Mouse (Mus musculus) testis, adult 2 months (tissue): Measurements from ENCODE around the gene Olfr638. TPM values are rescaled to one million over a fixed set of nuclear protein-coding genes. Genes with fewer than 3 reads are reported as not detected.

Source experiments
- H3K27ac ChIP-seq: fragments of 200-500 bp; 2 replicates; pipeline ENCODE4 v1.5.1; 2012; ENCODE audit warnings: low read depth, low read length; ENCODE audit not compliant: control insufficient read depth, insufficient read depth
- H3K27me3 ChIP-seq: fragments of 200-500 bp; 2 replicates; pipeline ENCODE4 v1.6.1; 2012; ENCODE audit warnings: mild to moderate bottlenecking, low read length, moderate library complexity; ENCODE audit not compliant: control insufficient read depth, insufficient read depth
- H3K36me3 ChIP-seq: fragments of 200-500 bp; 2 replicates; pipeline ENCODE4 v1.6.1; 2012; ENCODE audit warnings: mild to moderate bottlenecking, low read length; ENCODE audit not compliant: control insufficient read depth, insufficient read depth
- H3K4me1 ChIP-seq: fragments of 200-500 bp; 2 replicates; pipeline ENCODE4 v1.6.1; 2012; ENCODE audit warnings: low read length; ENCODE audit not compliant: control insufficient read depth, insufficient read depth
- H3K4me3 ChIP-seq: fragments of 200-500 bp; 2 replicates; pipeline ENCODE4 v1.5.1; 2012; ENCODE audit warnings: low read depth, mild to moderate bottlenecking, low read length, moderate library complexity, mixed read lengths; ENCODE audit not compliant: control insufficient read depth
- CTCF ChIP-seq: fragments of 200-500 bp; IDR thresholded peaks from 2 replicates; pipeline ENCODE4 v1.5.1; 2012; ENCODE audit warnings: low read depth, mild to moderate bottlenecking, inconsistent platforms, low read length, moderate library complexity; ENCODE audit not compliant: control insufficient read depth, insufficient read depth, insufficient replicate concordance
- POLR2A ChIP-seq: fragments of 200-500 bp; IDR thresholded peaks from 2 replicates; pipeline ENCODE4 v1.6.1; 2012; ENCODE audit warnings: low read depth, mild to moderate bottlenecking, inconsistent platforms, low read length, moderate library complexity; ENCODE audit not compliant: control insufficient read depth
- polyA plus RNA-seq: library from polyadenylated mRNA; depleted of rRNA; stranded (reverse); fragments of >200 nt; gene quantifications from 2 replicates; pipeline ENCODE4 v1.2.3, GENCODE M21; 2012; rRNA removed

Gene Olfr638
- polyA plus RNA-seq, 1 experiment, result not detected

DNA sequence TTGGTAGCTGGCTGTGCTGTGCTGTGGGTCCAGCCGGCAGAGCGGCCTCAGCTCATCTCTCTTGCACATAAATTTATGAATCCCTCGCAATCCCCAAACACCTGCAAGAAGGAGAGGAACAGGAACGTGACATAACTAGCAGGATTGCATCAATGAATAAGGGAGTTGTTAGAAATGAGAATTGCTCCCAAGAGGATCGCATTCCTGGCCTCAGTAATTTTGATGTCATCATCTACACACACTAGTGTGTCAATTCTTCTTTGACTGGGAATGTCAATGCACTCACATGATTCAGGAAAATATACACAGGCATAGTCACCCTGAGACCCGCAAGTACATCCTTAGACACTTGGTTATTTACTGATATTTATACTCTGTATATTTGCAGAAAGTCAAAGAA is 26.9 kb downstream of the Olfr638 start, which contains the start of gene Olfr640:
Gene Olfr640 (minus strand): TSS at position 101 of the 400 bp plus-strand sequence.
- no peak within 1 kb of the TSS for H3K27ac ChIP-seq
- TF ChIP-seq POLR2A (no peak), CTCF (no peak)
- no peaks in the 10 kb centered on the region for H3K36me3 ChIP-seq
- no peak within 1 kb of the TSS for H3K4me3 ChIP-seq
- no peaks in the 10 kb centered on the region for H3K4me1 ChIP-seq
- no peaks in the 10 kb centered on the region for H3K27me3 ChIP-seq

- no peaks in the 10 kb centered on the region for H3K4me1 ChIP-seq
- TF ChIP-seq POLR2A (no peak), CTCF (no peak)
- no peak overlapping the region for H3K27ac ChIP-seq
- no peaks in the 10 kb centered on the region for H3K36me3 ChIP-seq
- H3K4me3 ChIP-seq, result no peak overlapping the region
- no peaks in the 10 kb centered on the region for H3K27me3 ChIP-seq
Measured at GRCm38 (mm10) chr7:104026978-104027377, 28.4 kb downstream of the Olfr638 start.

GRCm38 (mm10) chr7:104035145-104035544 is 36.6 kb downstream of the Olfr638 start, which contains the start of gene Olfr641:
TSS of gene Olfr641 (plus strand) at chr7:104035445.
- Histone ChIP-seq H3K4me1 (no peaks in the 10 kb centered on the region), H3K27me3 (no peaks in the 10 kb centered on the region), H3K4me3 (no peak within 1 kb of the TSS), H3K27ac (no peak within 1 kb of the TSS), H3K36me3 (no peaks in the 10 kb centered on the region)
- TF ChIP-seq CTCF, result no peak
- no peak for TF ChIP-seq POLR2A

DNA sequence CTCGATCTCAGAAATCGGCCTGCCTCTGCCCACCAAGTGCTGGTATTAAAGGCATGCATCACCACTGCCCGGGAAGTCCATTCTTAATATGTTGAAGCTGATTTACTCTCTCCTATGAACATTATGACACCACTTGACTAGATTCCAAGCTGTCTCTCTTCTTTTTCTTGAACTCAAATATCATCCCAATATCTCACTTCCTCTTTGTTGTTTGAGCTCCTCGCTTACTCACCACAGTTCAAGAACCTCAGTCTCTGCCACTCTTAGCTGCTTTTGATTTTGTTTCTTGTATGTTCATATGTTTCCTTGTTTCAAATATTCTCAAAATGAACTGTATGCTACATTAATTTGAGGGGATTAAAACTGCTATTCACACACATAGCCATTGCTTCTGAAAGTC is 52.2 kb downstream of the Olfr638 start:
- no peaks in the 10 kb centered on the region for H3K27me3 ChIP-seq
- no peaks in the 10 kb centered on the region for H3K4me1 ChIP-seq
- H3K27ac ChIP-seq, result no peak overlapping the region
- no peaks in the 10 kb centered on the region for H3K36me3 ChIP-seq
- no peak overlapping the region for H3K4me3 ChIP-seq
- TF ChIP-seq POLR2A (no peak), CTCF (no peak)

DNA sequence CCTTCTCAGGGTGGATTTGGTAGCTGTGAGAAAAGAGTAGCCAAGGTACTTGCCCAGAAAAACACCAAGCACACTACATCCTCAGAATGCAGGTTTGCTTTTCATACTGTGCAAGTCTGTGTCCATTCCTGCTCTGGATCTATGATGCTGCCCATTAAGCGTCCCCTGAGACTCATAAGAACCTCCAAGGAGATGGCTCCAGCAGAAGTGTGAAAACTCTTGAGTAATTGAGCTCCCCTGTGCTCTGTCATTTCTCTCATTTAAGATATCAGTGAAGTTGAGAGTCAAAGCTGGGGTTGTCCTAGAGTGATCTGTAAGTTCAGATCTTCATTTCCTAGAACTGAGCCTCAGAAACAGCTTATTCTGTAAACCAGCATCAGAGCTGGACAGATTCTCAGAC is 54.0 kb downstream of the Olfr638 start, which contains the start of gene Olfr642:
Gene Olfr642 (minus strand): TSS at position 101 of the 400 bp plus-strand sequence.
- Histone ChIP-seq H3K4me1 (no peaks in the 10 kb centered on the region), H3K27me3 (no peaks in the 10 kb centered on the region)

More for the DNA sequence above, 54.0 kb downstream of the Olfr638 start, which contains the start of gene Olfr642:
- H3K36me3 ChIP-seq, result no peaks in the 10 kb centered on the region
- no peak for TF ChIP-seq POLR2A
- no peak for TF ChIP-seq CTCF
- no peak within 1 kb of the TSS for H3K4me3 ChIP-seq
- no peak within 1 kb of the TSS for H3K27ac ChIP-seq

Other genes starting within 250 kb of the Olfr638 start
- not detected in 2 replicates for gene Olfr630, start 241.4 kb upstream of the Olfr638 start, polyA plus RNA-seq
- not detected in 2 replicates for gene Olfr69, start 227.2 kb upstream of the Olfr638 start, polyA plus RNA-seq
- gene Olfr68, start 219.0 kb upstream of the Olfr638 start, polyA plus RNA-seq, result not detected in 2 replicates
- gene Olfr67, start 206.9 kb upstream of the Olfr638 start, polyA plus RNA-seq, result not detected in 2 replicates
- gene Hbb-bt, start 184.8 kb upstream of the Olfr638 start, polyA plus RNA-seq, result 8.1 and 11.1 TPM in 2 replicates
- 78.9 and 88.8 TPM in 2 replicates for gene Hbb-bs, start 170.7 kb upstream of the Olfr638 start, polyA plus RNA-seq
- gene Hbb-bh2, start 158.2 kb upstream of the Olfr638 start, polyA plus RNA-seq, result not detected in 2 replicates
- gene Hbb-bh1, start 155.6 kb upstream of the Olfr638 start, polyA plus RNA-seq, result not detected in 2 replicates
- 0.19 and 0.26 TPM in 2 replicates for gene Hbb-y, start 145.5 kb upstream of the Olfr638 start, polyA plus RNA-seq
- not detected in 2 replicates for gene Olfr66, start 112.5 kb upstream of the Olfr638 start, polyA plus RNA-seq
- not detected in 2 replicates for gene Olfr64, start 104.3 kb upstream of the Olfr638 start, polyA plus RNA-seq
- not detected in 2 replicates for gene Olfr65, start 95.3 kb upstream of the Olfr638 start, polyA plus RNA-seq
- not detected in 2 replicates for gene Olfr631, start 69.9 kb upstream of the Olfr638 start, polyA plus RNA-seq
- not detected in 2 replicates for gene Olfr632, start 64.4 kb upstream of the Olfr638 start, polyA plus RNA-seq
- gene Olfr633, start 54.3 kb upstream of the Olfr638 start, polyA plus RNA-seq, result not detected in 2 replicates
- not detected in 2 replicates for gene Olfr635, start 27.6 kb upstream of the Olfr638 start, polyA plus RNA-seq
- gene Olfr639, start 18.6 kb downstream of the Olfr638 start, polyA plus RNA-seq, result not detected in 2 replicates
- 0.07 TPM in 1 of 2 replicates, not detected in the other for gene Olfr640, start 26.8 kb downstream of the Olfr638 start, polyA plus RNA-seq
- 0.15 TPM in 1 of 2 replicates, not detected in the other for gene Olfr641, start 36.7 kb downstream of the Olfr638 start, polyA plus RNA-seq
- gene Olfr642, start 53.9 kb downstream of the Olfr638 start, polyA plus RNA-seq, result 0.53 TPM in 1 of 2 replicates, not detected in the other
- 0.80 and 0.89 TPM in 2 replicates for gene 4930516K23Rik, start 62.7 kb downstream of the Olfr638 start, polyA plus RNA-seq
- 0.12 TPM in 1 of 2 replicates, not detected in the other for gene Olfr644, start 73.1 kb downstream of the Olfr638 start, polyA plus RNA-seq
- 0.02 TPM in 1 of 2 replicates, not detected in the other for gene Olfr645, start 86.7 kb downstream of the Olfr638 start, polyA plus RNA-seq
- gene Olfr646, start 106.1 kb downstream of the Olfr638 start, polyA plus RNA-seq, result not detected in 2 replicates
- 101 and 104 TPM in 2 replicates for gene Ubqln5, start 131.1 kb downstream of the Olfr638 start, polyA plus RNA-seq
- 0.17 and 0.51 TPM in 2 replicates for gene Olfr643, start 138.7 kb downstream of the Olfr638 start, polyA plus RNA-seq
- gene Ubqln3, start 144.5 kb downstream of the Olfr638 start, polyA plus RNA-seq, result 434 and 492 TPM in 2 replicates
- gene Ubqlnl, start 151.8 kb downstream of the Olfr638 start, polyA plus RNA-seq, result 257 and 316 TPM in 2 replicates
- gene Olfm5, start 166.1 kb downstream of the Olfr638 start, polyA plus RNA-seq, result not detected in 2 replicates
- 0.07 and 0.09 TPM in 2 replicates for gene Olfr648, start 184.6 kb downstream of the Olfr638 start, polyA plus RNA-seq
- not detected in 2 replicates for gene Olfr649, start 197.2 kb downstream of the Olfr638 start, polyA plus RNA-seq
- gene Trim6, start 220.0 kb downstream of the Olfr638 start, polyA plus RNA-seq, result 1.9 and 2.4 TPM in 2 replicates
- 1.0 and 1.2 TPM in 2 replicates for gene Trim34a, start 245.7 kb downstream of the Olfr638 start, polyA plus RNA-seq